Mouse (Mus musculus) kidney, embryonic 14.5 days (tissue): ENCODE results near the gene Ccdc175. TPM values are rescaled to one million over a fixed set of nuclear protein-coding genes. Genes with fewer than 3 reads are reported as not detected.
A peak's percentile ranks its signal among the peaks of the same experiment; 100 is the strongest.

ENCODE experiments used
- ATAC-seq: fragments of 200-750 bp; cut with Nextera tagmentation; 2 replicates; pipeline ENCODE4 v1.8.0; 2017; ENCODE audit warnings: moderate number of reproducible peaks, mild to moderate bottlenecking, moderate TSS enrichment, moderate library complexity; ENCODE audit not compliant: low FRiP score, low TSS enrichment
- H3K27ac ChIP-seq: fragments of 300-500 bp; sonication (generic); 2 replicates; pipeline ENCODE4 v1.5.1; 2014; ENCODE audit warnings: low read depth, mild to moderate bottlenecking, low read length, moderate library complexity, mixed read lengths
- H3K27me3 ChIP-seq: fragments of 300-500 bp; sonication (generic); 2 replicates; pipeline ENCODE4 v1.6.1; 2014; ENCODE audit warnings: mild to moderate bottlenecking, low read length; ENCODE audit not compliant: control insufficient read depth, insufficient read depth
- H3K36me3 ChIP-seq: fragments of 300-500 bp; sonication (generic); 2 replicates; pipeline ENCODE4 v1.6.1; 2014; ENCODE audit warnings: low read length, mixed read lengths; ENCODE audit not compliant: control insufficient read depth, insufficient read depth
- H3K4me1 ChIP-seq: fragments of 300-500 bp; sonication (generic); 2 replicates; pipeline ENCODE4 v1.6.1; 2014; ENCODE audit warnings: low read length, mixed read lengths; ENCODE audit not compliant: control insufficient read depth, insufficient read depth
- H3K4me2 ChIP-seq: fragments of 300-500 bp; sonication (generic); replicated peaks from 2 replicates; pipeline ENCODE4 v1.6.1; 2014; ENCODE audit warnings: low read depth, mild to moderate bottlenecking, low read length
- H3K4me3 ChIP-seq: fragments of 300-500 bp; sonication (generic); 2 replicates; pipeline ENCODE4 v1.5.1; 2014; ENCODE audit warnings: mild to moderate bottlenecking, low read length
- H3K9ac ChIP-seq: fragments of 300-500 bp; sonication (generic); 2 replicates; pipeline ENCODE4 v1.6.1; 2014; ENCODE audit warnings: low read depth, mild to moderate bottlenecking, low read length, moderate library complexity
- H3K9me3 ChIP-seq: fragments of 300-500 bp; sonication (generic); 2 replicates; pipeline ENCODE4 v1.6.1; 2016; ENCODE audit warnings: low read length; ENCODE audit not compliant: control insufficient read depth
- WGBS: fragments of 180-500 bp; shearing (Covaris S2); extraction: QIAGEN DNeasy Blood & Tissue Kit; methylation state at CpG from one replicate; pipeline ENCODE4 v1.1.7; 2014; 5-methylcytosine and 5-hydroxymethylcytosine counted together
- microRNA-seq: library from miRNA; unstranded; fragments of <30 nt; microRNA quantifications from one replicate; pipeline ENCODE4, GENCODE M21; 2016
- polyA plus RNA-seq: library from polyadenylated mRNA; unstranded; fragments of >200 nt; fragmentation: Nextera tagmentation; extraction: Ambion mirVana; gene quantifications from 2 replicates; pipeline ENCODE4 v1.2.1, GENCODE M21; 2014

The Ccdc175 gene
- polyA plus RNA-seq, 1 experiment from 2014 or later = not detected

GRCm38 (mm10) chr12:72069626-72070326, 115.1 kb downstream of the Ccdc175 start:
- WGBS = 3% methylated on average over 40 of the region's 40 CpGs
- Histone ChIP-seq H3K36me3 (no peaks in the 10 kb centered on the region), H3K4me2 (peak overlapping the region; percentile 98), H3K9me3 (no peaks in the 10 kb centered on the region), H3K27me3 (peaks cover 10% of the 10 kb centered on the region), H3K27ac (no peak overlapping the region), H3K4me3 (peak overlapping the region; percentile 76), H3K9ac (0 out of 2 replicates have a peak overlapping the region, but pooled peaks have one; percentile 55), H3K4me1 (no peaks in the 10 kb centered on the region)
- ATAC-seq = no peak; the same call in 1 of the 2 replicates

- Histone ChIP-seq H3K27me3 (no peaks in the 10 kb centered on the region), H3K9ac (no peak overlapping the region), H3K4me1 (no peaks in the 10 kb centered on the region), H3K9me3 (no peaks in the 10 kb centered on the region), H3K27ac (no peak overlapping the region), H3K4me2 (no peak overlapping the region), H3K36me3 (no peaks in the 10 kb centered on the region), H3K4me3 (no peak overlapping the region)
- WGBS = 88% methylated on average over 1 of the region's 1 CpGs
- ATAC-seq = no peak
Observed at GRCm38 (mm10) chr12:72057780-72058179, 127.0 kb downstream of the Ccdc175 start.

- H3K4me1 ChIP-seq = no peaks in the 10 kb centered on the region
- no peak overlapping the region for H3K4me3 ChIP-seq
- no peaks in the 10 kb centered on the region for H3K9me3 ChIP-seq
- no peaks in the 10 kb centered on the region for H3K27me3 ChIP-seq
- no peak overlapping the region for H3K27ac ChIP-seq
- ATAC-seq = no peak
- WGBS = 19% methylated on average over 6 of the region's 6 CpGs
- H3K4me2 ChIP-seq = no peak overlapping the region
- H3K36me3 ChIP-seq = no peaks in the 10 kb centered on the region
- H3K9ac ChIP-seq = no peak overlapping the region
Observed at GRCm38 (mm10) chr12:72053851-72054250, 131.0 kb downstream of the Ccdc175 start.

GRCm38 (mm10) chr12:72053303-72053702, 131.5 kb downstream of the Ccdc175 start:
- 42% methylated on average over 6 of the region's 6 CpGs for WGBS

GRCm38 (mm10) chr12:72052571-72052970, 132.3 kb downstream of the Ccdc175 start:
- H3K4me3 ChIP-seq = no peak overlapping the region
- ATAC-seq = no peak

More at GRCm38 (mm10) chr12:72053303-72053702, 131.5 kb downstream of the Ccdc175 start:
- H3K27ac ChIP-seq = no peak overlapping the region
- no peaks in the 10 kb centered on the region for H3K4me1 ChIP-seq
- H3K27me3 ChIP-seq = no peaks in the 10 kb centered on the region
- no peaks in the 10 kb centered on the region for H3K9me3 ChIP-seq
- no peaks in the 10 kb centered on the region for H3K36me3 ChIP-seq
- no peak overlapping the region for H3K4me3 ChIP-seq
- no peak for ATAC-seq
- no peak overlapping the region for H3K9ac ChIP-seq
- H3K4me2 ChIP-seq = no peak overlapping the region

More at GRCm38 (mm10) chr12:72052571-72052970, 132.3 kb downstream of the Ccdc175 start:
- no peaks in the 10 kb centered on the region for H3K9me3 ChIP-seq
- no peaks in the 10 kb centered on the region for H3K4me1 ChIP-seq
- no peak overlapping the region for H3K9ac ChIP-seq
- H3K4me2 ChIP-seq = no peak overlapping the region
- H3K36me3 ChIP-seq = no peaks in the 10 kb centered on the region
- no peaks in the 10 kb centered on the region for H3K27me3 ChIP-seq
- H3K27ac ChIP-seq = no peak overlapping the region
- 82% methylated on average over 6 of the region's 6 CpGs for WGBS

Small RNAs within 50 kb of the gene (microRNA-seq; reads per million reads assigned to microRNA genes)
- not detected for gene Gm24466

Other genes starting within 250 kb of the Ccdc175 start
- 0.43 and 0.45 TPM in 2 replicates for gene Gpr135, start 113.9 kb downstream of the Ccdc175 start, polyA plus RNA-seq
- 18.6 and 22.4 TPM in 2 replicates for gene L3hypdh, start 99.6 kb downstream of the Ccdc175 start, polyA plus RNA-seq
- 67.3 and 98.7 TPM in 2 replicates for gene Jkamp, start 99.4 kb downstream of the Ccdc175 start, polyA plus RNA-seq
- 3.2 and 3.6 TPM in 2 replicates for gene Rtn1, start 224.0 kb upstream of the Ccdc175 start, polyA plus RNA-seq